Mouse (Mus musculus): ENCODE data around the gene Fars2. TPM values are rescaled to one million over a fixed set of nuclear protein-coding genes. Genes with fewer than 3 reads are reported as not detected.

Gene Fars2
- 32.5 and 37.8 TPM in 2 replicates for polyA plus RNA-seq (2014; fragmentation: Nextera tagmentation; extraction: Ambion mirVana)

DNA sequence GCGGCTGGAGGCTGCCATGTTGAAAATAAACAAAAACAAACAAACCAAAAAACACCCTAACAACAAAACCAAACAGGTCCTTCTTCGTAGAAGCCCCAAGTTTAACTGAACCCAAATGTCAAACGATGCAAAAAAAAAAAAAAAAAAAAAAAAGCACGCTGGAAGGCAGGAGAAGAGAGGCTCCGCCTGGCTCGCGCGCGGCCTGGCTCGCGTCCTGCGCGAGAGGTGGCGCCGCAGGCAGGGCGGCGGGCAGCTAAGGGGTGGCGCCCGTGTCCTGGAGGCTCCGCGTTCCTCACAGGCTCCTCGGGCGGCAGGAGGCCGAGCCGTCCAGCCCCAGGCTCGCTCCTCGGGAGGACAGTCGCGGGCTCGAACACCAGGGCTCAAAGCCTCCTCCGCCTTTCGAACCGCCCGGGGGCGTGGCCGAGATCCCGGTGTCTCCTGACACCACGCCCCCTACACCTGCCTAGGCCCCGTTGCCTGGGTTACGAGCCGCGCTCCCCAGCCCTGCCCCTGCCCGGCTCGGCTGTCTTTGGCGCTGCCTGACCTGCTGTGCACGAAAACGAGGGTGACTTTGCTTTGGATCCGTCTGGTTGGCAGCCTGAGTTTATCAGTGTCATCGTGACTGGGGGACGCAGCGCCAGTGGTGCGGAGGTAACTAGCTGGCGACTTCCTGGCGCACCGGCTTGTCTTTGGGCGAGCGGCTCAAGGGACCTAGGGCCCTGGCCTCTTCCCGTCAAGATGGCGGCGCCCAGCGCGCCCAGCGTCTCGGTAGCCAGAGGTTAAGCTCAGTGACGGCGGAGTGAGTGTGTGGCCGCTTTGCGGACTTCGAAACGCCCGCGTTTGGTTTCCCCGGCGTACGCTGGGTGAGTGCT lies at the start of gene Fars2, which contains the start of gene Lyrm4:
Gene Fars2 (plus strand): TSS at position 270 of the 872 bp plus-strand sequence.
Gene Lyrm4 (minus strand): TSS at position 384 of the 872 bp plus-strand sequence.
- whole genome bisulfite sequencing: 0% methylated on average over 39 of the region's 75 CpGs
- ATAC-seq (ENCODE audit: low read depth) (peak; percentile 99), DNase-seq (ENCODE audit: low spot score) (peak; percentile 98)
- no peaks in the 10 kb centered on the region for H3K27me3 ChIP-seq (replicated peaks; ENCODE audit: control insufficient read depth, insufficient read depth, low read length)
- H3K9me3 ChIP-seq (ENCODE audit: control insufficient read depth, low read length): no peaks in the 10 kb centered on the region
- peak within 1 kb of the TSS; percentile 78 for H3K4me3 ChIP-seq (ENCODE audit: low read depth, low read length)
- peak within 1 kb of the TSS; percentile 96 for H3K27ac ChIP-seq (replicated peaks; ENCODE audit: low read depth, low read length)
- H3K36me3 ChIP-seq (ENCODE audit: control insufficient read depth, insufficient read depth, low read length): no peaks in the 10 kb centered on the region
- peak within 1 kb of the TSS; percentile 93 for H3K4me2 ChIP-seq (ENCODE audit: low read depth, low read length)
- H3K9ac ChIP-seq (ENCODE audit: low read depth, low read length): peak within 1 kb of the TSS; percentile 74
- H3K4me1 ChIP-seq (ENCODE audit: control insufficient read depth, insufficient read depth, low read length): no peaks in the 10 kb centered on the region; the same call in 1 of the 2 replicates

DNA sequence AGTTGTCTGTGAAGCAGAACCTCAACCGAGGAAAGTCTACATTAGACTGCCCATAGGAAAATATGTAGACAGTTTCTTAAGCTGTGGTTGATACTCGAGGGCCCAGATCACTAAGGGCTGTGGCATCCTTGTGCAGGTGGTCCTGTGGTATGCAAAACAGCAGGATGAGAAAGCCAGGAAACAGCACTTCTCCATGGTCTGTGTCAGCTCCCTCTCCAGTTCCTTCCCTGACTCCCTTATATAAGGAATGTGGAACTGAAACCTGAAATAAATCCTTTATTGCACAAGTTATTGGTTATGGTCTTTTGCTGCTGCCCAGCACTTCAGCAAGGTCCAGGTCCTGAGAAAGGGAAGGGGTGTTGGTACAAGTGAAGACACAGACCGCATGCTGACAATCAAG lies 42.7 kb upstream of the Fars2 start:
- no peaks in the 10 kb centered on the region for H3K4me1 ChIP-seq (ENCODE audit: control insufficient read depth, insufficient read depth, low read length)
- no peak overlapping the region for H3K4me3 ChIP-seq (ENCODE audit: low read depth, low read length)
- 0 out of 2 replicates have a peak, but pooled peaks cover 7% of the 10 kb centered on the region for H3K36me3 ChIP-seq (ENCODE audit: control insufficient read depth, insufficient read depth, low read length)
- no peak overlapping the region for H3K4me2 ChIP-seq (ENCODE audit: low read depth, low read length)
- no peak overlapping the region for H3K9ac ChIP-seq (ENCODE audit: low read depth, low read length)
- DNase-seq (ENCODE audit: low spot score) (no peak), ATAC-seq (ENCODE audit: low read depth) (no peak)
- no peaks in the 10 kb centered on the region for H3K27me3 ChIP-seq (replicated peaks; ENCODE audit: control insufficient read depth, insufficient read depth, low read length)
- WGBS: 89% methylated on average over 3 of the region's 3 CpGs
- no peaks in the 10 kb centered on the region for H3K9me3 ChIP-seq (ENCODE audit: control insufficient read depth, low read length)
- no peak overlapping the region for H3K27ac ChIP-seq (replicated peaks; ENCODE audit: low read depth, low read length)

DNA sequence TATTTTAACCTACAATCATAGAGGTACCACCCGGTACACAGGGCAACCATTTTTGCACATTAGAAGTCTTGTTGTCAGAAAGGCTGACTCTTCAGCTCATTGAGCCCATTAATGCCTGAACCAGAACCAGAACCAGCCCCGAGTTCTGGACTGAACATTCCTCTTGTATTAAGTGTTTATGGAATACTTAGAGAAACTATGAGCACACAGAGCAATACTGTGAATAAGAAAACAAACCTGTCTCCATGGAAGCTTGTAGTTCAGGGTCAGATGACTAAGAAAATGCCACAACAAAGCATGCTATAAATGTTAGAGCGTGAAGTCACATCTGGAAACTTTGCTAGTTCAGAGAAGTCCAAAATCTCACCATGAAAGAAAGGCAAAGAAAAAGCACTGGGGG lies 35.6 kb upstream of the Fars2 start:
- Histone ChIP-seq H3K4me3 (ENCODE audit: low read depth, low read length) (no peak overlapping the region), H3K4me2 (ENCODE audit: low read depth, low read length) (no peak overlapping the region), H3K27me3 (replicated peaks; ENCODE audit: control insufficient read depth, insufficient read depth, low read length) (no peaks in the 10 kb centered on the region), H3K27ac (replicated peaks; ENCODE audit: low read depth, low read length) (no peak overlapping the region), H3K36me3 (ENCODE audit: control insufficient read depth, insufficient read depth, low read length) (0 out of 2 replicates have a peak, but pooled peaks cover 11% of the 10 kb centered on the region), H3K4me1 (ENCODE audit: control insufficient read depth, insufficient read depth, low read length) (no peaks in the 10 kb centered on the region), H3K9me3 (ENCODE audit: control insufficient read depth, low read length) (no peaks in the 10 kb centered on the region), H3K9ac (ENCODE audit: low read depth, low read length) (no peak overlapping the region)
- no peak for DNase-seq (ENCODE audit: low spot score)
- ATAC-seq (ENCODE audit: low read depth): no peak
- whole genome bisulfite sequencing: 91% methylated on average over 3 of the region's 3 CpGs

DNA sequence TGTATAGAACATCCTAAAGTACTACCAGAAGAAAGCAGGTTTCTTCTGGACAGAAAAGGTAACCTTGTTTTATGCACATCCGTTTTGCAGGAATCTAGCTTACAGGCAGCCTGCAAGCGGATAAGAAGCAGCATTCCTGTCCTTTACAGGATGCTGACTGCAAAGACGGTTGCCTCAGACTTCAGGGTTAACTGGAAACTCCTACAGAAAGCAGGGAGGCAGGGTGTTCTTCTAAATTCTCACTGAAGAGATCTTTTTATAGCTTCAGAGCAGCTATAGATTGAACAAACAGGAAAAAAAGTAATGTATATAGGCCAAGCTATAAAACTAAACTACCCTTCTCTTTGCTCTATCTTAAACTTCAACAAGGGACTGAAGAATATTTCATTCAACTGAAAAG lies 32.5 kb upstream of the Fars2 start:
- Histone ChIP-seq H3K4me3 (ENCODE audit: low read depth, low read length) (no peak overlapping the region), H3K9me3 (ENCODE audit: control insufficient read depth, low read length) (no peaks in the 10 kb centered on the region), H3K27ac (replicated peaks; ENCODE audit: low read depth, low read length) (no peak overlapping the region), H3K4me1 (ENCODE audit: control insufficient read depth, insufficient read depth, low read length) (no peaks in the 10 kb centered on the region), H3K4me2 (ENCODE audit: low read depth, low read length) (no peak overlapping the region), H3K9ac (ENCODE audit: low read depth, low read length) (no peak overlapping the region), H3K36me3 (ENCODE audit: control insufficient read depth, insufficient read depth, low read length) (0 out of 2 replicates have a peak, but pooled peaks cover 6% of the 10 kb centered on the region), H3K27me3 (replicated peaks; ENCODE audit: control insufficient read depth, insufficient read depth, low read length) (no peaks in the 10 kb centered on the region)
- WGBS: 77% methylated on average over 3 of the region's 3 CpGs
- ATAC-seq (ENCODE audit: low read depth): no peak
- no peak for DNase-seq (ENCODE audit: low spot score)

DNA sequence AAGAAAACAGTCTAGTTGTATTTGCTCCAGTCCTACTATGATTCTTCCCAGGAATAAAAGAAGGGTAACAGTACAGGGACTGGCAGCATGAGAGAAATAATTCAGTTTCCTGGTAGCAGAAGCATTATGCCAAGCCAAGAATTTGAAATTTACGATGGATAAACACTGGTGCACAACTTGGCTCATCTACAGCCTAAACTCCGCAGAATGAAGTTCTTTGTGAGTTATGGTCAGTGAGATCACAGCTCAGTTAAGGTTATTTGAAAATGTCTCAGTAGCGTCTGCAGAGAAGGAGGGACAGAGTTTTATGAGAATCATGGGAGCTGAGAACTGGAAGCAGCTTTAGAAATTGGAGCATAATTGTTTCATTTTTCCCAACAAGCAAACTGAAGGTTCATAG lies 31.2 kb upstream of the Fars2 start:
- Histone ChIP-seq H3K27ac (replicated peaks; ENCODE audit: low read depth, low read length) (no peak overlapping the region), H3K27me3 (replicated peaks; ENCODE audit: control insufficient read depth, insufficient read depth, low read length) (no peaks in the 10 kb centered on the region), H3K9me3 (ENCODE audit: control insufficient read depth, low read length) (no peaks in the 10 kb centered on the region), H3K4me2 (ENCODE audit: low read depth, low read length) (no peak overlapping the region), H3K9ac (ENCODE audit: low read depth, low read length) (no peak overlapping the region), H3K36me3 (ENCODE audit: control insufficient read depth, insufficient read depth, low read length) (peaks cover 10% of the 10 kb centered on the region; the same call in 1 of the 2 replicates), H3K4me3 (ENCODE audit: low read depth, low read length) (no peak overlapping the region), H3K4me1 (ENCODE audit: control insufficient read depth, insufficient read depth, low read length) (no peaks in the 10 kb centered on the region)
- ATAC-seq (ENCODE audit: low read depth) (no peak), DNase-seq (ENCODE audit: low spot score) (no peak)
- WGBS: 79% methylated on average over 3 of the region's 3 CpGs

DNA sequence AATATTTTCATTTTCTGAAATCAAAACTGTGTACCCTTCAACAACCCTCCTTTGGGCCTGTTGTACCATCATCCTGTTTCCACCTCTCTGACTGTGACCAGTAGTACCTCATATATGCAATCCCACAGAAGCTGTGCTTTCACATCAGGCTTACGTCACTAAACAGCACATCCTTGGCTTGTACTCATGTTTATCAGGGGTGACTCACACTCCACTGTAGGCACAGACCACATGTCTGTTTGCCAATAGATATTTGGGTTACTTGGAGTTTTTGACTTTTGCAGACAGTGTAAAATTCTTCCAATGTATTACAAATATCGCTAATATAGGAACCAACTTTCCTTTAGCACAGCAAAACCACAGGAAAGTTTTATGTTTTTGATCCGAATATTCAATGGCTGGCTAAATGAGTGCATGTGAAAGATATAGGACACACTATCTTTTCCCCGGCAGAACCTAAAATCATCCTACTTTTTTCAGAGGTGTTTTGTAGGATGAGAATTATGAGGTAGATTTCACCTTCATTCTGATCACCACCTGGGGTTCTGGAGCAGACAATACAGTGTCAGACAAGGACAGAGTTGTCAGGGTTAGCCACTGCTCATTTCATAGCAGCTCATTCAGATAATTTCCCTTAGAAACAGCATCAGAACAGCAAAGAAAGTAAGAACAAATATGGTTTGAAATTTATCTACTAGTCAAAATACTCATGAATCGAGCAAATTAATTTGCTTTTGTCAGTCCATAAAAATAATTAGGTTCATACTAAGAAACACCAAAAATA lies 30.4 kb upstream of the Fars2 start:
- Histone ChIP-seq H3K9me3 (ENCODE audit: control insufficient read depth, low read length) (no peaks in the 10 kb centered on the region), H3K27ac (replicated peaks; ENCODE audit: low read depth, low read length) (no peak overlapping the region), H3K4me2 (ENCODE audit: low read depth, low read length) (no peak overlapping the region), H3K36me3 (ENCODE audit: control insufficient read depth, insufficient read depth, low read length) (peaks cover 17% of the 10 kb centered on the region; the same call in 1 of the 2 replicates), H3K4me1 (ENCODE audit: control insufficient read depth, insufficient read depth, low read length) (no peaks in the 10 kb centered on the region), H3K4me3 (ENCODE audit: low read depth, low read length) (no peak overlapping the region), H3K9ac (ENCODE audit: low read depth, low read length) (no peak overlapping the region), H3K27me3 (replicated peaks; ENCODE audit: control insufficient read depth, insufficient read depth, low read length) (no peaks in the 10 kb centered on the region)
- no peak for ATAC-seq (ENCODE audit: low read depth)
- WGBS: 91% methylated on average over 5 of the region's 5 CpGs
- DNase-seq (ENCODE audit: low spot score): no peak

DNA sequence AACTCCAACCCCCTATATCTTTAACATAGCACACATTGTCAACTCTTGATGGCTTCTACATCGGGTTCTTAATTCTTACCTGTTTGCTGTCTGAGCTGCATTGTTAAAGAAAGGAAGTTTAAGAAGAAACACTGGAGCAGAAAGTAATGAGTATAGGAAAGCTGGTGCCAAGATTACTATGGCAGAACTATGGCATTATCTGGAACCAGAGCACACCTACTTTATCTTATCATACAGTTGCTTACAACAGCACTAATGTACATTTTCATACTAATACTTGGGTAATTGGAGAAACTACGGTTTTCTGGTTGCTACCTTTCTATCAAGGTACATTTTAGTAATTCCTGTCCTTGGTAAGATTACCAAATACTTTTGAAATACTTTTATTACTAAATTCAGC lies 29.8 kb upstream of the Fars2 start:
- ATAC-seq (ENCODE audit: low read depth) (no peak), DNase-seq (ENCODE audit: low spot score) (no peak)
- 90% methylated on average over 2 of the region's 2 CpGs for WGBS
- Histone ChIP-seq H3K9ac (ENCODE audit: low read depth, low read length) (no peak overlapping the region), H3K4me3 (ENCODE audit: low read depth, low read length) (no peak overlapping the region), H3K9me3 (ENCODE audit: control insufficient read depth, low read length) (no peaks in the 10 kb centered on the region), H3K36me3 (ENCODE audit: control insufficient read depth, insufficient read depth, low read length) (peaks cover 13% of the 10 kb centered on the region; the same call in 1 of the 2 replicates), H3K27me3 (replicated peaks; ENCODE audit: control insufficient read depth, insufficient read depth, low read length) (no peaks in the 10 kb centered on the region), H3K27ac (replicated peaks; ENCODE audit: low read depth, low read length) (no peak overlapping the region), H3K4me1 (ENCODE audit: control insufficient read depth, insufficient read depth, low read length) (no peaks in the 10 kb centered on the region), H3K4me2 (ENCODE audit: low read depth, low read length) (no peak overlapping the region)

DNA sequence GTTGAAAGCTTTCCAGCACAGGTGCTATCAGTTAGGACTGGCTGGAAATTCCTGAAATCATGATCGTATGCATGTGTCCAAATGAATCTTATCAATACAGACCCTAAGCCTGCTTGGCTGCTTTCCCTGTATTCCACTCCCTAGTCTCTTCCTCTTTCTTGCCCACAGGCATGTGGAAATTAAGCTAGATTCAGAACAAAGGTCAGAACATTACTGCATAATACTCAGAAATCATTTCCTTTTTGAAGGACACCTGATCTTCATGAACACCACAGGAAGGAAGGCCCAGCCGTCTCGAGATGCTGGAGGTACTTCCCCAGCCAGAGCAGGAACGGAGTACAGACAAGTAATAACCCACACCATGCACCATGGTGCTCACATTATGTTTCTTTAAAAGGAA lies 29.0 kb upstream of the Fars2 start:
- no peaks in the 10 kb centered on the region for H3K27me3 ChIP-seq (replicated peaks; ENCODE audit: control insufficient read depth, insufficient read depth, low read length)
- H3K4me2 ChIP-seq (ENCODE audit: low read depth, low read length): no peak overlapping the region
- DNase-seq (ENCODE audit: low spot score) (no peak), ATAC-seq (ENCODE audit: low read depth) (no peak)
- H3K27ac ChIP-seq (replicated peaks; ENCODE audit: low read depth, low read length): no peak overlapping the region
- no peaks in the 10 kb centered on the region for H3K4me1 ChIP-seq (ENCODE audit: control insufficient read depth, insufficient read depth, low read length)
- no peaks in the 10 kb centered on the region for H3K9me3 ChIP-seq (ENCODE audit: control insufficient read depth, low read length)
- peaks cover 13% of the 10 kb centered on the region; the same call in 1 of the 2 replicates for H3K36me3 ChIP-seq (ENCODE audit: control insufficient read depth, insufficient read depth, low read length)
- 55% methylated on average over 4 of the region's 4 CpGs for WGBS
- no peak overlapping the region for H3K4me3 ChIP-seq (ENCODE audit: low read depth, low read length)
- H3K9ac ChIP-seq (ENCODE audit: low read depth, low read length): no peak overlapping the region

Data from embryonic facial prominence, embryonic 14.5 days (tissue).